Mouse (Mus musculus) spleen, postnatal 4 days (tissue): ENCODE measurements around the gene Sypl.
A peak's percentile ranks its signal among the peaks of the same experiment; 100 is the strongest.
"Not testable (repeated sequence)": the region's sequence is repeated elsewhere in the genome, so short reads cannot be mapped to it uniquely, and the experiment has no call there.

ENCODE experiments used
- DNase-seq, 2 experiments: peaks; one replicate each; pipeline ENCODE4 v3.0.0; 2022; ENCODE audit warnings: low spot score in 2 of 2

Gene Sypl

GRCm38 (mm10) chr12:32943347-32943746 lies 10.3 kb upstream of the Sypl start:
- DNase-seq: no peak

- DNase-seq: no peak
Observed at GRCm38 (mm10) chr12:32943951-32944350, 9.7 kb upstream of the Sypl start.

GRCm38 (mm10) chr12:32944884-32945454 lies 8.7 kb upstream of the Sypl start:
- DNase-seq: no peak

GRCm38 (mm10) chr12:32946376-32946775 lies 7.3 kb upstream of the Sypl start:
- no peak for DNase-seq

- peak; percentile 50 to 69 for DNase-seq
Observed at GRCm38 (mm10) chr12:32952416-32952815, 1.3 kb upstream of the Sypl start.

GRCm38 (mm10) chr12:32953066-32953465 lies 625 bp upstream of the Sypl start:
- DNase-seq: no peak

GRCm38 (mm10) chr12:32954216-32955021 lies 728 bp downstream of the Sypl start:
- DNase-seq: no peak

GRCm38 (mm10) chr12:32955037-32955436 lies 1.3 kb downstream of the Sypl start:
- no peak for DNase-seq

GRCm38 (mm10) chr12:32957211-32957610 lies 3.5 kb downstream of the Sypl start:
- no peak for DNase-seq

- DNase-seq: no peak
Observed at GRCm38 (mm10) chr12:32962132-32962531, 8.4 kb downstream of the Sypl start.

GRCm38 (mm10) chr12:32963858-32964257 lies 10.2 kb downstream of the Sypl start:
- no peak for DNase-seq

GRCm38 (mm10) chr12:32972287-32972686 lies 18.6 kb downstream of the Sypl start:
- DNase-seq: no peak

GRCm38 (mm10) chr12:32974893-32975292 lies 21.2 kb downstream of the Sypl start:
- DNase-seq: no peak

- DNase-seq: no peak
Observed at GRCm38 (mm10) chr12:32975501-32975900, 21.8 kb downstream of the Sypl start.

GRCm38 (mm10) chr12:32982631-32983030 lies 28.9 kb downstream of the Sypl start:
- no peak for DNase-seq

- DNase-seq: no peak
Observed at GRCm38 (mm10) chr12:32983081-32983480, 29.4 kb downstream of the Sypl start.

GRCm38 (mm10) chr12:32986284-32986683 lies 32.6 kb downstream of the Sypl start:
- no peak for DNase-seq

GRCm38 (mm10) chr12:32989731-32990130 lies 36.0 kb downstream of the Sypl start:
- DNase-seq: no peak

- DNase-seq: peak in 1 of 2 experiments; percentile 55
Observed at GRCm38 (mm10) chr12:32994081-32994480, 40.4 kb downstream of the Sypl start.

- DNase-seq: peak in 1 of 2 experiments; percentile 52
Observed at GRCm38 (mm10) chr12:32995081-32995834, 41.6 kb downstream of the Sypl start.

GRCm38 (mm10) chr12:32998766-32999165 lies 45.1 kb downstream of the Sypl start:
- DNase-seq: peak in 1 of 2 experiments; percentile 51

GRCm38 (mm10) chr12:32999778-33000177 lies 46.1 kb downstream of the Sypl start:
- not testable (repeated sequence) for DNase-seq

GRCm38 (mm10) chr12:33000402-33000801 lies 46.7 kb downstream of the Sypl start:
- no peak for DNase-seq
